Mouse (Mus musculus): ENCODE measurements around the gene Vmn1r185.
"Not testable (repeated sequence)": the region's sequence is repeated elsewhere in the genome, so short reads cannot be mapped to it uniquely, and the experiment has no call there.

Vmn1r185 gene

GRCm38 (mm10) chr7:26618364-26618763 lies at the start of gene Vmn1r185:
TSS of gene Vmn1r185 (minus strand) at chr7:26618464.
- in situ Hi-C loops (cut with MboI; ENCODE audit: low sequenced_read_pairs), result not testable (repeated sequence)

- in situ Hi-C loops (cut with MboI; ENCODE audit: low sequenced_read_pairs), result not testable (repeated sequence)
Measured at GRCm38 (mm10) chr7:26667466-26667865, 49.2 kb upstream of the Vmn1r185 start.

GRCm38 (mm10) chr7:26666011-26666410 lies 47.7 kb upstream of the Vmn1r185 start:
- in situ Hi-C loops (cut with MboI; ENCODE audit: low sequenced_read_pairs), result no loop called here

GRCm38 (mm10) chr7:26589774-26590173 lies 28.5 kb downstream of the Vmn1r185 start:
- in situ Hi-C loops (cut with MboI; ENCODE audit: low sequenced_read_pairs), result no loop called here

GRCm38 (mm10) chr7:26589077-26589476 lies 29.2 kb downstream of the Vmn1r185 start:
- in situ Hi-C loops (cut with MboI; ENCODE audit: low sequenced_read_pairs), result no loop called here

All from CH12F3 (cell line).